ENCODE assay signal across 13 mouse cellular contexts in the genomic region with DNA sequence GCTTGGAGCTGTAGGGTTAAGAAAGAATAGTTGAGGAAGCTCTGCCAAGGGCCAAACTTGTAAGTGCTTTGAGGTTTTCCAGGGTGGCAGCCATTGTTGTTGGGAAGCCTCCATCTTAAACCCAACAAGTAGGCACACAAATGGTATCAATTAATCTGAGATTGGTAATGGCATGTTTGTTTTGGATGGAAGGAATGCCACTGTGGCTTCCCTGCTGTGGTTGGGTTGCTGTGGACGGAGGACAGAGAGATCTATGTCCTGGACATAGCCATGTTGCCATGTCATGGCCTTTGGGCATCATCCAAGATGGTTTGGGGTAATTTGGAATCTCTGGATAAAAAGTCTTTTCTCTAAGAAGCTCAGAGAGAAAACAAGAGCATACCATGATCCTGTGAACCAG.
"Had no signal": no experiment of that assay in that cellular context is flagged by ENCODE, and none has a peak within 500 bp of the region (broad histone marks: within the 10 kb centered on the region; RNA-seq: fewer than 3 reads in every experiment).

No protein-coding gene starts in this region.

- H3K9me3 ChIP-seq: midbrain, embryonic 13.5 days; midbrain, embryonic 15.5 days; neural tube, embryonic 12.5 days had no signal

- H3K27me3 ChIP-seq: megakaryocyte, embryonic 14.5 days; midbrain, embryonic 13.5 days; midbrain, embryonic 15.5 days; neural tube, embryonic 12.5 days had no signal

- H3K4me3 ChIP-seq: megakaryocyte, embryonic 14.5 days; midbrain, embryonic 13.5 days; midbrain, embryonic 15.5 days; neural tube, embryonic 12.5 days had no signal

- H3K27ac ChIP-seq: macrophage; midbrain, embryonic 13.5 days; midbrain, embryonic 15.5 days; neural tube, embryonic 12.5 days had no signal

- DNase-seq: lung, adult 18-20 months; lung, embryonic 14.5 days; lung, postnatal 10 days; right cerebral cortex, postnatal 14 days; thymus, adult 2 months; thymus, postnatal 25 days; thymus, postnatal 4 days had no signal

- H3K9ac ChIP-seq: lung, embryonic 14.5 days; midbrain, embryonic 13.5 days; midbrain, embryonic 15.5 days; neural tube, embryonic 12.5 days had no signal

- ATAC-seq: midbrain, embryonic 13.5 days; midbrain, embryonic 15.5 days had no signal

- H3K4me2 ChIP-seq: lung, embryonic 14.5 days; midbrain, embryonic 11.5 days; midbrain, embryonic 13.5 days; midbrain, embryonic 15.5 days; neural tube, embryonic 12.5 days had no signal

- H3K4me1 ChIP-seq: megakaryocyte, embryonic 14.5 days had no signal

- H3K36me3 ChIP-seq: midbrain, embryonic 13.5 days; midbrain, embryonic 15.5 days; neural tube, embryonic 12.5 days had no signal
